Mouse (Mus musculus): ENCODE measurements around the gene Oxct2a. TPM values are rescaled to one million over a fixed set of nuclear protein-coding genes. Genes with fewer than 3 reads are reported as not detected.

Gene Oxct2a
- total and polyA plus RNA-seq, 3 experiments, result 0.04 TPM; not detected in 2

DNA sequence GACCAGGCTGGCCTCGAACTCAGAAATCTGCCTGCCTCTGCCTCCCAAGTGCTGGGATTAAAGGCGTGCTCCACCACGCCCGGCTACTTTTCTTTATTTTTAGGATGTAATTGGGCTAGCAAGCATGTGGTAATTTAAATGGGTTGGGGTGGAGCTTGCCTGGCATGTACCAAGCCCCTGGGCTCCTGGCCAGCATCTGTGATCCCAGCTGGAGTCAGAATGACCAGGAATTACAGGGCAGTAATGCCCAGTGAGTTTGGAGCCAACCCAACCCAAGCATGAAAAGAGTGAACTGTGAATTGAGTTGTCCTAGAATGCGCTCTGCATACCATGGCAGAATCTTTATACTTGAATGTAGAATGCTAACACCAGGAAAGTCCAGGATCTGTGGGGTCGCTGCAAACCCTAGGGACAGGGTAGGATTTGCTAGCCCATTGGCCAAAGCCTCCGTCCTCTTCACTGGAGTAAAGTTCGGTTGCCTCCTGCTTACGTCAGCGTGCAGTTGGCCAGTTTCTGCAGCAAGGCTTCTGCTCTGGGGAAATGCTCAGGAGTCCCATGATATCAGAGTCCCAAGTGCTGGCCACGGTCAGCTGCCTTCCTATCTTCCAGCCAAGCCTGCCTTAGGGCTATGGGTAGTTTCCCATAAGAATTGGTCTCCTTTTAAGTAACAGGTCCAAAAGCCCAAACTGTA, 24.3 kb downstream of the Oxct2a start:
- Histone ChIP-seq H3K36me3 (ENCODE audit: control insufficient read depth in 1 of 2, insufficient read depth in 2 of 2, low read length in 2 of 2) (peaks cover 0 to 25% of the 10 kb centered on the region in 2 experiments; a peak in 2 of 4 replicates), H3K27ac (ENCODE audit: control insufficient read depth, low read depth, low read length) (no peak overlapping the region), H3K4me3 (ENCODE audit: control insufficient read depth in 1 of 2, insufficient read depth in 1 of 2, low read depth in 2 of 2, low read length in 2 of 2) (no peak overlapping the region), H3K79me2 (ENCODE audit: control insufficient read depth, insufficient read depth, low read length, poor library complexity) (no peaks in the 10 kb centered on the region), H3K9ac (ENCODE audit: control insufficient read depth, low read depth, low read length, poor library complexity, severe bottlenecking) (no peak overlapping the region), H3K4me1 (ENCODE audit: control insufficient read depth in 1 of 2, insufficient read depth in 2 of 2, low read length in 2 of 2) (no peaks in the 10 kb centered on the region), H3K27me3 (ENCODE audit: control insufficient read depth in 1 of 2, insufficient read depth in 2 of 2, low read length in 2 of 2) (no peaks in the 10 kb centered on the region), H3K9me3 (replicated peaks; ENCODE audit: insufficient read depth, low read length) (no peaks in the 10 kb centered on the region)
- no peak for DNase-seq (ENCODE audit: low read depth, low spot score)
- TF ChIP-seq HCFC1 (IDR thresholded peaks at IDR 0.05; ENCODE audit: low read depth, low read length) (no peak), JUND (IDR thresholded peaks at IDR 0.05; ENCODE audit: low read depth, low read length) (no peak), GABPA (IDR thresholded peaks at IDR 0.05; ENCODE audit: low read depth, low read length) (no peak), RCOR1 (IDR thresholded peaks at IDR 0.05; ENCODE audit: low read depth, low read length) (no peak), UBTF (IDR thresholded peaks at IDR 0.05; ENCODE audit: borderline replicate concordance, insufficient read depth, low read depth, low read length) (no peak), CHD1 (IDR thresholded peaks at IDR 0.05; ENCODE audit: low read depth, low read length) (no peak), SMC3 (IDR thresholded peaks at IDR 0.05; ENCODE audit: low read depth, low read length) (no peak), ZKSCAN1 (IDR thresholded peaks at IDR 0.05; ENCODE audit: low read depth, low read length) (no peak), POLR2A (IDR thresholded peaks at IDR 0.05; ENCODE audit: control insufficient read depth in 1 of 2, insufficient read depth in 1 of 2, low read depth in 1 of 2, low read length in 2 of 2, poor library complexity in 1 of 2) (no peak), TCF12 (IDR thresholded peaks at IDR 0.05; ENCODE audit: low read depth, low read length) (no peak), E2F4 (IDR thresholded peaks at IDR 0.05; ENCODE audit: borderline replicate concordance, low read depth, low read length) (no peak), MYC (IDR thresholded peaks at IDR 0.05; ENCODE audit: low read depth, low read length) (no peak), TAL1 (IDR thresholded peaks at IDR 0.05; ENCODE audit: low read length) (no peak), POLR2AphosphoS5 (IDR thresholded peaks at IDR 0.05; ENCODE audit: borderline replicate concordance, low read depth, low read length) (no peak), ELF1 (IDR thresholded peaks at IDR 0.05; ENCODE audit: low read depth, low read length) (no peak), TBP (IDR thresholded peaks at IDR 0.05; ENCODE audit: low read depth, low read length) (no peak), MAFK (IDR thresholded peaks at IDR 0.05; ENCODE audit: borderline replicate concordance, low read depth, low read length) (no peak), SIN3A (IDR thresholded peaks at IDR 0.05; ENCODE audit: low read length) (no peak)

DNA sequence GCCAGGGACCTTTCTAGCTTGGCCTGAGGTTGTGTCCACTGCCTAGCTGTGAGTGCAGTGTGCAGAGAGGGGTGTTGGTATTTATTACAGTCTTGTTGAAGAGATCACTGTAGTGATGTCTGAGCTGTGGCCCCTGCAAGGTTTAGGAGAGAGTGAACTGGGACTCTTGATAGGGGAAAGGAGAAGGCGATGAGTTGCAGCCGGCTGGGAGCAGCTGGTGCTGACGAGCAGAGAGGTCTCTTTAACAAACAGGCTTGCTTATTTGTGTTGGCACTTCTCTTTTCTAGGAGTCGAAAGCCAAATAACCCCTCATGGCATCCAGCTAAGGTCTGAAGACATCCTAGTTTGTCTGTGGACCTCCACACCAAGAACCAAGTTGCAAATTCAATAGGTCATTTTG, 25.2 kb downstream of the Oxct2a start:
- H3K4me3 ChIP-seq (ENCODE audit: control insufficient read depth in 1 of 2, insufficient read depth in 1 of 2, low read depth in 2 of 2, low read length in 2 of 2), result no peak overlapping the region
- no peaks in the 10 kb centered on the region for H3K9me3 ChIP-seq (replicated peaks; ENCODE audit: insufficient read depth, low read length)
- no peak overlapping the region for H3K27ac ChIP-seq (ENCODE audit: control insufficient read depth, low read depth, low read length)
- H3K9ac ChIP-seq (ENCODE audit: control insufficient read depth, low read depth, low read length, poor library complexity, severe bottlenecking), result no peak overlapping the region
- no peak for DNase-seq (ENCODE audit: low read depth, low spot score)
- H3K79me2 ChIP-seq (ENCODE audit: control insufficient read depth, insufficient read depth, low read length, poor library complexity), result no peaks in the 10 kb centered on the region
- no peaks in the 10 kb centered on the region for H3K27me3 ChIP-seq (ENCODE audit: control insufficient read depth in 1 of 2, insufficient read depth in 2 of 2, low read length in 2 of 2)
- peaks cover 0 to 26% of the 10 kb centered on the region in 2 experiments; a peak in 2 of 4 replicates for H3K36me3 ChIP-seq (ENCODE audit: control insufficient read depth in 1 of 2, insufficient read depth in 2 of 2, low read length in 2 of 2)
- TF ChIP-seq CHD2 (IDR thresholded peaks at IDR 0.05; ENCODE audit: low read length) (no peak), HCFC1 (IDR thresholded peaks at IDR 0.05; ENCODE audit: low read depth, low read length) (no peak), SMC3 (IDR thresholded peaks at IDR 0.05; ENCODE audit: low read depth, low read length) (no peak), GABPA (IDR thresholded peaks at IDR 0.05; ENCODE audit: low read depth, low read length) (no peak), MYB (IDR thresholded peaks at IDR 0.05; ENCODE audit: low read depth, low read length) (no peak), TBP (IDR thresholded peaks at IDR 0.05; ENCODE audit: low read depth, low read length) (no peak), MAX (IDR thresholded peaks at IDR 0.05; ENCODE audit: low read length) (no peak), UBTF (IDR thresholded peaks at IDR 0.05; ENCODE audit: borderline replicate concordance, insufficient read depth, low read depth, low read length) (no peak), MAZ (IDR thresholded peaks at IDR 0.05; ENCODE audit: low read depth, low read length) (no peak), MAFK (IDR thresholded peaks at IDR 0.05; ENCODE audit: borderline replicate concordance, low read depth, low read length) (no peak), MXI1 (IDR thresholded peaks at IDR 0.05; ENCODE audit: low read depth, low read length) (no peak), SIN3A (IDR thresholded peaks at IDR 0.05; ENCODE audit: low read length) (no peak)
- H3K4me1 ChIP-seq (ENCODE audit: control insufficient read depth in 1 of 2, insufficient read depth in 2 of 2, low read length in 2 of 2), result no peaks in the 10 kb centered on the region
